Mouse (Mus musculus): Measurements from ENCODE around the gene Zfp772.
A peak's percentile ranks its signal among the peaks of the same experiment; 100 is the strongest.
"Not testable (repeated sequence)": the region's sequence is repeated elsewhere in the genome, so short reads cannot be mapped to it uniquely, and the experiment has no call there.

Zfp772 gene

GRCm38 (mm10) chr7:7209313-7210151 lies at the start of gene Zfp772:
TSS of gene Zfp772 (minus strand) at chr7:7209998.
- DNase-seq (ENCODE audit: extremely low spot score, low spot score), result peak; percentile 29

- DNase-seq (ENCODE audit: extremely low spot score, low spot score), result not testable (repeated sequence)
These were observed 37.4 kb upstream of the Zfp772 start, which contains the start of gene Vmn2r29 for GRCm38 (mm10) chr7:7247228-7247627. TSS of gene Vmn2r29 (minus strand) at chr7:7247328.

- DNase-seq (ENCODE audit: extremely low spot score, low spot score), result peak; percentile 79
These were observed 21.4 kb downstream of the Zfp772 start for GRCm38 (mm10) chr7:7188191-7188942.

- no peak for DNase-seq (ENCODE audit: extremely low spot score, low spot score)
These were observed 22.2 kb downstream of the Zfp772 start for GRCm38 (mm10) chr7:7187417-7188190.

- DNase-seq (ENCODE audit: extremely low spot score, low spot score), result no peak
These were observed 23.9 kb downstream of the Zfp772 start for GRCm38 (mm10) chr7:7185897-7186296.

- DNase-seq (ENCODE audit: extremely low spot score, low spot score), result peak; percentile 46
These were observed 38.3 kb downstream of the Zfp772 start, which contains the start of gene Zfp418 for GRCm38 (mm10) chr7:7171227-7172147. TSS of gene Zfp418 (plus strand) at chr7:7171330.
